Mouse (Mus musculus) CD4-positive, CD25-positive, alpha-beta regulatory T cell, adult 2 months (primary cell): ENCODE data around the gene Wnk3.

ENCODE experiments used
- DNase-seq: peaks from one replicate; pipeline ENCODE4 v3.0.0-alpha.2; 2012; ENCODE audit warnings: low read depth, low spot score

The Wnk3 gene

DNA sequence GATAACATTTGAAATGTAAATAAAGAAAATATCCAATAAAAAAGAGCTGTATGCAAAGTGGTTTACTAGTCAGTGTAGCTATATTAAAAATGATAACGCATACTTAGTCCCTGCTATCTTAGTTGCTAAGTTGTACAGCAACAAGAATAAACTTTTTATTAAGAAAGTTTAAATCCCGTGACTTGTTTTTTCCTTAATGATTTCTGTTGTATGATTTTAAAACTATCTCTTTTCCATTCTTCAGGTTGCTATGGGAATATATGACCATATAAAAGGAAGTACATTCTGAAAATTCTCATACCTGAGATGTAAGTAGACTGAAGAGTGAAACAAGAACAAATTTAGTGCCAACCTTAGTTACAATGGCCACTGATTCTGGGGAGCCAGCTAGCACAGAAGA lies at the start of gene Wnk3:
Gene Wnk3, plus strand, starts transcription at position 301 of the 400 bp plus-strand sequence.
- no peak for DNase-seq

DNA sequence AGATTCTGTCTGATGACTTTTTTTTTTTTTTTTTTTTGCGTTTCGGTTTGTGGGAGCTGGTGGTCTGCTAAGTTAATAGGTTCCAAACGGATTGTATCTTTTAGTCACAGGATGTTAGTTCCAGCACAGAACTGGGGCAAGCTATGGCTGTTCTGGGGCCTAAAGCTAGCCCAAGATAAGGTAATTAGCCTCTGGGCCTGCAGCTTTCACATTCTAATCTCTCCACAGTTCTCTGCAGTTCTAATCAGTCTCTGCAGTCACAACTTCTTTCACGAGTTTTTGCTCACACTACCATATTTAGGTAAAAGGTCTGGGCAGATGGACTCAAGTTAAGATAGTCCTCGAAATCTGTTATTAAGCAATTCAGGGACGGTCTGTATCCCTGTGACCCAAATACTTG lies 39.5 kb upstream of the Wnk3 start:
- DNase-seq = no peak

DNA sequence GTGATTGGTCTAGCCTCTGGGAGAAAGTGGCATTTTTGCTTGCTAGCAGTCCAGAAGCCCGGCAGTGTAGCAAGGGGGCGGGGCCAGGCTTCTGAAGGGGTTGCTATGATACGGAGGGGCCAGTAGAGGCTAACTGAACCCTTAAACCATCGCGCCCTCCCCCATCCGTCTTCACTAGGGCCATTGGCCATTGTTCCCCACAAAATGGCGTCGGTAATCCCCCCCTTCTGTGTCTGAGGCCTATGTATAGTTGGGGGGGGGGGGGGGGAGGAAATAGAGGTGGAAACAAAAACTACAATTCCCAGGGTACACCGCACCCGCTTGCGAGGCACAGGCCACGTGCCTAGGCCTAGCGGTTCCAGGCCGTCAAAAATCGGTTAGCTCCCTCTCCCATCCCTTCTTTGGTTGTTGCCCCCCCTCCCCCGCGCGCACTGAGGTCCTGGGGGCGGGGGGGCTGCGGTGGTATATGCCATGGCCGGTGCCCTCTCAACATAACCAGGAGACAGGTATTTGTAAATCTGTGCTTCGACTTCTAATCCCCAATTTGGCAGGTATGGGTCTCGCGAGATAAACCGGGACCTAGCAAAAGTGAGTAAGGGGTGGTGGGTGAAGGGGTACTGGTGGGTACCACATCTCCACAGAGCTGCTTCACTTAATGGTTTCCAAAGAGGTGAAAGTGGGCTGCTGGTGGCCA lies 29.3 kb upstream of the Wnk3 start:
- peak; percentile 1 for DNase-seq

DNA sequence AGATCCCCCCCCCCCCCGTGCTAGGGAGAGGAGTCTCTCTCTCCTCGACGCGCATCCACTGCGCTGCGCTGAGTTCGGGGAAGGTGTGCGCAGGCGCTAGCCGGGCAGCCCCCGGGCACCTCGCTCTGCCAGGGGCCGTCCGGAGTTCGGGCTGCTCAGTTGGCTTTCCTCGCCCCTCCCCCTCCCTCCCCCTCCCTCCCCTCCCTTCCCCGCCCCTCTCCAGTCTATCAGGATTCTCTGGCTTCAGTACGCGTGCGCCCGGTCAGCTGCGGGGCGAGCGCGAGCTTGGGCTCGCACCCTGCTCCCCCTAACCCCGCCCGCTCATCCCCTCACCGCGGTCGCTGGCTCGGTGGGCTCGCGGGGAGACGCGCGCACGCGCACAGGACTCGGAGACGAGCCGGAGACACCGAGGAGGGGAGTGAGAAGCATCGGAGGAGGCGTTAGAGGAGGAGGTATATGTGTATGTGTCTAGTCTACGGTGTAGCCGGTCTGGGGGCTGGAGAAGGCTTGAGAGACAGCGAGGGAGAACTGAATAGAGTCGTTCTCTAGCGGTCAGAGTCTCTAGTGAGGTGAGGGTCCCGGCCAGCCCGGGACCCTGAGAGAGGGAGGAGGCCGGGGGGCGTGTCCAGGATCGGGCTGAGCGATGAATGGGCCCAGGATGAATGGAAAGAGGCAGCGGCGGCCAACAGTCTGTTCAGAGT lies 28.5 kb upstream of the Wnk3 start:
- peak; percentile 6 for DNase-seq

DNA sequence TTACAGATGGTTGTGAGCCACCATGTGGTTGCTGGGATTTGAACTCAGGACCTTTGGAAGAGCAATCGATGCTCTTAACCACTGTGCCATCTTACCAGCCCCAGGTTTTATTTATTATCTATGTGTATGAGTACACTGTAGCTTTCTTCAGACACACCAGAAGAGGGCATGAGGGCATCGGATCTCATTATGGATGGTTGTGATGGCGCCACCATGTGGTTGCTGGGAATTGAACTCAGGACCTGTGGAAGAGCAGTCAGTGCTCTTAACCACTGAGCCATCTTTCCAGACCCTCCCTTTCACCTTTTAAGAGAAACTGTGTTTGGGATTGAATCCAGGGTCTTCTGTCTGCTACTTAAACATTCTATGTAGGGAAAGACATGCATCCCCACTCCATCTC lies 24.7 kb upstream of the Wnk3 start:
- DNase-seq = peak; percentile 6

DNA sequence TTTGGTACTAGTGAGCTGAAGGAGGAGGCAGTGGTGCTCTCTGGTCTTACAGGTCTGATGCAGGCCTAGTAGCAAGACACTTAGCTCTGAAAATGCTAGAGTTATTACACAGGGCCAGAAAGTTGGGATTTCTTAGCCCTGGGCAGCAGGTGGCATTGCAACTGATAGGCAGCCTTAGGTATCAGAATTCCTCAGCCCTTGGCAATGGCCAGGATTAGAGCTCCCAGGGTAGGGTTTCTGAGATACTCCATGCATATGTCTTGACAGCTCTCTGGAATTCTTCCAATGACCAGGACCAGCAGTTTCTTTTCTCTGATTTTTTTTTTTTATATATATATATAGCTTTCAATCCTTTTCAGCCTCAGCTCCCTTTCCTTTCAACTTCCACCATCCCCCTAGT lies 100.5 kb downstream of the Wnk3 start:
- no peak for DNase-seq

DNA sequence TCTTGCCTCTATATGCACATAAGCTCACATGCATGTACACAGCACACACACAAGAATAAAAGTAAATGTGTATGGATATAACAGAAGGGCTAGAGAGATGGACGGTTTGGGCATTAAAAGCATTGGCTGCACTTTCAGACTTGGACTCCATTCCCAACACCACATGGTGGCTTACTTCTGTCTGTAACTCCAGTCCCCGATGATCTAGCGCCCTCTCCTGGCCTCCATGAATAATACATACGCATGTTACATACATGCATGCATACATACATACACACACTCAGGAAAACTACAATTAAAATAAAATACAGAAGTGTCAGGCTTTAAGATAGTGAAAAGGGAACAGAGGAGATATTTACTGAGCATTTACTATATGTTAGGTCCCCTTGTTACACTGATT lies 115.9 kb downstream of the Wnk3 start:
- DNase-seq = peak; percentile 14

DNA sequence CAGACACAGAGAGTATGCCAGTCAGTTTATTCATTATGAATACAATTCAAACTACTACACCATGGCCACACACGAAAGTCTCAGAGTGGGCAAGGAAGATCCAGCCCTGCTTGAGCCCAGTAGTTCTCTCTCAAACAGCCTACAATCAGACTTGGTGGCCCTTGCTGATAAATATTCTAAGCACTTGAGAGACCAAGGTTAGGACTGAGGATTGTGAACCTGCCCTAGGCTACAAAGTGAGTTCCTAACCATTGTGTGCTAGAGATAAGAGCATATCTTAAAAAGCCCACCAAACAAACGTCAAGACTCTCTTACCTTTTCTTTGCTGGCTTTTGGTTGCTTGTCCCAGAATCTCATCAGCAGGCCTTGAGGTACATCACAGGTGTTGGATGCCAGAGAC lies 135.7 kb downstream of the Wnk3 start:
- no peak for DNase-seq

DNA sequence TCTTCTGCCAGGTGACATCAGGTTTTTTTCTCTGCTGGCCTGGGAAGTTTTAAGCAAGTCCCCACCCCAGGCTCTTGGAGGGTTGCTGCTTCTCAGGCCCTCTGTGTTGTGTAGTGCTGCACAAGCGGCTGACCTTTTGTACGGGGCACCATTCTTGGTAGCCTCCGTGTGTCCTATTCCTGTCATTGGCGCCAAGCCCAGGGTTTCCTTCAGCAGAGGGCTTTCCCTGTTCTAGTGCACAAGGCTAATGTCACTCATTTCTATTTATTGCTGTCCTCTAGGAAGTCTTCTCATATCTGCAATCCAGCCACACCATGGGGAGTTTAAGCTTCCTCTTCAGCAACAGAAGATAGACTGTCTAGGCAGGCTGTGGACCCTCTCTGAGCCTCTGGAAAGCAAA lies 139.9 kb downstream of the Wnk3 start:
- DNase-seq = no peak

DNA sequence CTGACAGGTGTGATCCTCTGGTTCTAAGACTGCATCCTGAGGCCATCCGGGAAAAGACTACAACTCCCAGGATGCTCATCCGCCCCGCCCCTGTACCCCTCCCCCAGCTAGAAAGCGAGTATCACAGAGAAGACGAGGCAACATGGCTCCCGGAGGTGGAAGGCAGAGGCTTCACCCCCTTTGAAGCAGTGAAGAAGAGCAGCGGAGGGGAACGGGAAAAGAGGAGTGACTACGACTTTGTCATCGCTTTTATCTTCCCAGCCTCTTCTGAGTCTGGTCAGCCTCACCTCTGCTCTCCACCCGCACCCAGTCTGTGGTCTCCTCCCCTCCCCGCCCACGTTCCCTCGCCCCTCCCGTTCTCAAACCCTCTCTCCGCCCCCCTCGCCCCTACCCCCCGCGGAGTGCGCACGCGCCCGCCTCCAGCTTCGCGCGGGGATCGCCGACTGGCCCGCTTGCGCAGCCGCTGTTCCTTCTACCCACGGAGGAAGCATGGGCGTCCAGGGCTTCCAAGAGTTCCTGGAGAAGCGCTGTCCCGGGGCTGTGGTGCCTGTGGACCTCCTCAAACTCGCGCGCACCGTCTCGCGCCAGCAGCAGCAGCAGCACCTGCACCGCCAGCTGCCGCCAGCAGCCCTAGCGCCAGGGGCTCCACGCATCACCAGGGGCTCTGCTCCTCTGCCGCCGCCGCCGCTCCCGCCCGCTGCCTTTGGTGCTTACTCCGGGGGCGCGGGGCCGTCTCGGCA lies 146.1 kb downstream of the Wnk3 start, which contains the start of gene Fam120c:
Gene Fam120c, plus strand, starts transcription at position 415 of the 740 bp plus-strand sequence.
- DNase-seq = peak; percentile 92

DNA sequence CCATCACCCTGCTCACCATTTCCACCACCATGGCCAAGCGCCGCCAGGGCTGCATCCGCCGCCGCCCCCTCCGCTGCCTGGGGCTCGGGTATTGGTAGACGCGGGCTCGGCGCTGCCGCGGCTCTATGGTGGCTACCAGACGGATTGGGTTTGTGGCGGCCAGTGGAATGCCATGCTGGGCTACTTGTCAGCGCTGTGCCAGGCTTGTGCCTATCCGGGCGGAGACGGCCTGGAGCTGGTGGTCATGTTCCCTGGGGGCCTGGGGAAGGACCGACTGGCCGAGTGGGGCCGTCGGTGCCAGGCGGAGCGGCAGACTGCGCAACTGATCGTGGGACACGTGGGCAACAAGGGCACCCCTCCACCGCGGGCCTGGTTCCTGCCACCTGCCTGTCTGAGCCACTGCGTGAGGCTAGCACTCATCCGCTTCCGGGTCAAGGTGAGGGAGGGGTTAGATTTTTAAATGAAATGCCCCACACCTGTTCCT lies 146.7 kb downstream of the Wnk3 start:
- peak; percentile 76 for DNase-seq

DNA sequence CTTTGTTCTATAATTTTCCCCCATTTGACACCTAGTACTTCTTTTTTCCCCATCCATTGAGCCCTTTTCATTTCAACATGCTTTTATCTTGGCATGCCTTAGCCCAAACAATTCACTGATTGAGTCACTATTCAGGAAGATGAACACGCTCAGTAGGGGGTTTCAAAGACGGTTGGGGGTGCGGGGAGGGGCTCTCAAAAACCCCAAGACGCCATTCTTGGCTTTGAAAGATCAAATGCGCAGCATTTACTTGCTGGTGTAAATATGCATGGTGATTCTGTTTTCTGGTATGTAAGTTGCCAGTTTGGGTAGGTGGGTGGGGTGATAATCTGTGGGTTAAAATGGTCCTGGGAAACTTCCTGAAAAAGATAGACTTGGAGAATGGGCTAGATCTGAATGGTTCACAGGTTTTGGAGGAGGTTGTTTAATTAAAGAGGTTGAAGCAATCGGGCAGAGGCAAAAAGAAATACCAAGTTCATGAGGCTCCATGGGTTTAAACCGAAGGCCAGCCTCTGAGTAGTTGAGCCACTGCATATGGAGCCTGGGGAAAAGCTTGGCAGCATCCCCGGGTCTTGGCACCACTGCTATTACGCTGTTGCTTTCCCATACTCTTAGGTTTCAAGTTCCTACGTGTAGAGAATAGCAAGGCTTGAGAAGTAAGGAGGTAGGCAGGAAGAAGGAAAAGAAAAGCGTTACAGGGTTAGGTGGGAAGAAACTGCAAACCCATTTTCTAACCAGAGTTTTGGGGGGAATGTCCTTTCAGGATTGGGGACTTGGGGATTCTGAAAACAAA lies 147.7 kb downstream of the Wnk3 start:
- DNase-seq = peak; percentile 1

DNA sequence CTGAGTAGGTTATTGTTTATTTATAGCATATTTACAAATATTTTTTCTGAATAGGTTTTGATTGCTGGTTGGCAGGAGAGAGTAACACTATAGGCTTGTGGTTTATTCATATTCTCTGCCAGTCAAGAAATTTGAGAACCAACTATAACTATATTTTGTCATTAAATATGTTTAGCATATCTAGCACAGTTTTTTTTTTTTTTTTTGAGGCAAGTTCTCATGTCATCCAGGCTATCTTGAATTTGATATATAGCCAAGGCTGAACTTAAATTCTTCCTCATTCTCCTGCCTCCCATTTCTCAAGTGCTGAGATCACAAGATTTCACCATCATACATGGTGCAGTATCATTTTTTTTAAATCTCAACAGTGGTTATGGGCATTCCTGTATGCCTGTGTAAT lies 149.4 kb downstream of the Wnk3 start:
- DNase-seq = no peak

DNA sequence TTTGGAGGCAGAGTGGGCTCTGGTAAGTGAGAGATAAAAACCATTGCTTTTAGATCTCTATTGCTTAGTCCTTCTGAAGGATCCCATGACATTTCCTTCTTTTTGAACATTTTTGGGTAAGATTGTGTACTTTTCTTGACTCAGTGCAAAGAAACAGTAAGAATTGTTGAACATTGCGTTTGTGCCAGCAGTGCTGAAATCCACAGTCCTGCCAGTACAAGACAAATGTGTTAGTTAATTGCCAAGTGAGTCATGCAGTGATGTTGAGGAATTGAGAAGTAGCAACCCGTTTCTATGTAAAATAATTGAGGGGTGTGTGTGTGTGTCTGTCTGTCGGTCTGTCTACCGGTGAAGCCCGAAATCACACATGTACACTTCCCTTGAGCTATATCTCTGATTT lies 151.4 kb downstream of the Wnk3 start:
- no peak for DNase-seq
